Mouse (Mus musculus) testis, adult 2 months (tissue): Measurements from ENCODE around the gene Nupl2. TPM values are rescaled to one million over a fixed set of nuclear protein-coding genes. Genes with fewer than 3 reads are reported as not detected.

Experiments
- H3K27ac ChIP-seq: fragments of 200-500 bp; 2 replicates; pipeline ENCODE4 v1.5.1; 2012; ENCODE audit warnings: low read depth, low read length; ENCODE audit not compliant: control insufficient read depth, insufficient read depth
- H3K27me3 ChIP-seq: fragments of 200-500 bp; 2 replicates; pipeline ENCODE4 v1.6.1; 2012; ENCODE audit warnings: mild to moderate bottlenecking, low read length, moderate library complexity; ENCODE audit not compliant: control insufficient read depth, insufficient read depth
- H3K36me3 ChIP-seq: fragments of 200-500 bp; 2 replicates; pipeline ENCODE4 v1.6.1; 2012; ENCODE audit warnings: mild to moderate bottlenecking, low read length; ENCODE audit not compliant: control insufficient read depth, insufficient read depth
- H3K4me1 ChIP-seq: fragments of 200-500 bp; 2 replicates; pipeline ENCODE4 v1.6.1; 2012; ENCODE audit warnings: low read length; ENCODE audit not compliant: control insufficient read depth, insufficient read depth
- H3K4me3 ChIP-seq: fragments of 200-500 bp; 2 replicates; pipeline ENCODE4 v1.5.1; 2012; ENCODE audit warnings: low read depth, mild to moderate bottlenecking, low read length, moderate library complexity, mixed read lengths; ENCODE audit not compliant: control insufficient read depth
- CTCF ChIP-seq: fragments of 200-500 bp; IDR thresholded peaks from 2 replicates; pipeline ENCODE4 v1.5.1; 2012; ENCODE audit warnings: low read depth, mild to moderate bottlenecking, inconsistent platforms, low read length, moderate library complexity; ENCODE audit not compliant: control insufficient read depth, insufficient read depth, insufficient replicate concordance
- POLR2A ChIP-seq: fragments of 200-500 bp; IDR thresholded peaks from 2 replicates; pipeline ENCODE4 v1.6.1; 2012; ENCODE audit warnings: low read depth, mild to moderate bottlenecking, inconsistent platforms, low read length, moderate library complexity; ENCODE audit not compliant: control insufficient read depth
- polyA plus RNA-seq: library from polyadenylated mRNA; depleted of rRNA; stranded (reverse); fragments of >200 nt; gene quantifications from 2 replicates; pipeline ENCODE4 v1.2.3, GENCODE M21; 2012; rRNA removed

Gene Nupl2
- 52.1 and 59.8 TPM in 2 replicates for polyA plus RNA-seq

- TF ChIP-seq POLR2A (peak; percentile 96), CTCF (no peak)
- no peaks in the 10 kb centered on the region for H3K27me3 ChIP-seq
- H3K36me3 ChIP-seq = no peaks in the 10 kb centered on the region; the same call in 1 of the 2 replicates
- peak within 1 kb of the TSS; percentile 96 for H3K4me3 ChIP-seq
- H3K4me1 ChIP-seq = peaks cover 2% of the 10 kb centered on the region; the same call in 1 of the 2 replicates
- peak within 1 kb of the TSS; percentile 97 for H3K27ac ChIP-seq
These were observed at the start of gene Nupl2 for GRCm38 (mm10) chr5:24164789-24165445. Gene Nupl2 (plus strand): TSS chr5:24164963.

- Histone ChIP-seq H3K4me3 (no peak overlapping the region), H3K4me1 (no peaks in the 10 kb centered on the region), H3K27ac (no peak overlapping the region), H3K36me3 (no peaks in the 10 kb centered on the region), H3K27me3 (no peaks in the 10 kb centered on the region)
- TF ChIP-seq POLR2A = no peak
- TF ChIP-seq CTCF = no peak
These were observed 42.5 kb upstream of the Nupl2 start for GRCm38 (mm10) chr5:24122221-24122620.

- no peaks in the 10 kb centered on the region for H3K4me1 ChIP-seq
- TF ChIP-seq POLR2A (no peak), CTCF (no peak)
- no peaks in the 10 kb centered on the region for H3K27me3 ChIP-seq
- no peak overlapping the region for H3K27ac ChIP-seq
- 0 out of 2 replicates have a peak, but pooled peaks cover 2% of the 10 kb centered on the region for H3K36me3 ChIP-seq
- no peak overlapping the region for H3K4me3 ChIP-seq
These were observed 40.6 kb upstream of the Nupl2 start for GRCm38 (mm10) chr5:24124175-24124574.

- TF ChIP-seq CTCF (no peak), POLR2A (no peak)
- H3K4me1 ChIP-seq = no peaks in the 10 kb centered on the region
- H3K36me3 ChIP-seq = 0 out of 2 replicates have a peak, but pooled peaks cover 2% of the 10 kb centered on the region
- no peak overlapping the region for H3K4me3 ChIP-seq
- no peaks in the 10 kb centered on the region for H3K27me3 ChIP-seq
- no peak overlapping the region for H3K27ac ChIP-seq
These were observed 40.0 kb upstream of the Nupl2 start for GRCm38 (mm10) chr5:24124579-24125276.

GRCm38 (mm10) chr5:24125910-24126636 lies 38.7 kb upstream of the Nupl2 start:
- no peak overlapping the region for H3K27ac ChIP-seq

GRCm38 (mm10) chr5:24126967-24127366 lies 37.8 kb upstream of the Nupl2 start:
- H3K4me1 ChIP-seq = no peaks in the 10 kb centered on the region
- TF ChIP-seq CTCF = no peak
- TF ChIP-seq POLR2A = no peak

More at GRCm38 (mm10) chr5:24125910-24126636, 38.7 kb upstream of the Nupl2 start:
- H3K4me3 ChIP-seq = no peak overlapping the region
- peaks cover 4% of the 10 kb centered on the region; the same call in 1 of the 2 replicates for H3K36me3 ChIP-seq
- H3K4me1 ChIP-seq = no peaks in the 10 kb centered on the region
- no peaks in the 10 kb centered on the region for H3K27me3 ChIP-seq
- TF ChIP-seq POLR2A = no peak
- TF ChIP-seq CTCF = no peak

GRCm38 (mm10) chr5:24146964-24147363 lies 17.8 kb upstream of the Nupl2 start:
- no peak overlapping the region for H3K4me3 ChIP-seq
- peaks cover 1% of the 10 kb centered on the region for H3K36me3 ChIP-seq
- no peak overlapping the region for H3K27ac ChIP-seq
- TF ChIP-seq CTCF = no peak
- TF ChIP-seq POLR2A = no peak
- H3K27me3 ChIP-seq = no peaks in the 10 kb centered on the region
- H3K4me1 ChIP-seq = no peaks in the 10 kb centered on the region

More at GRCm38 (mm10) chr5:24126967-24127366, 37.8 kb upstream of the Nupl2 start:
- H3K27me3 ChIP-seq = no peaks in the 10 kb centered on the region
- no peak overlapping the region for H3K27ac ChIP-seq
- H3K36me3 ChIP-seq = peaks cover 4% of the 10 kb centered on the region; the same call in 1 of the 2 replicates
- no peak overlapping the region for H3K4me3 ChIP-seq
